Mouse (Mus musculus) retina, postnatal 1 day (tissue): ENCODE results near the gene Oxtr.

Experiments used
- DNase-seq: peaks from one replicate; pipeline ENCODE4 v3.0.0-alpha.2; 2012

The Oxtr gene

GRCm38 (mm10) chr6:112489910-112490559 lies at the start of gene Oxtr:
Gene Oxtr (minus strand): TSS chr6:112489943.
- DNase-seq = peak; percentile 23

- no peak for DNase-seq
These were observed 35.7 kb upstream of the Oxtr start for GRCm38 (mm10) chr6:112525434-112525833.

GRCm38 (mm10) chr6:112524459-112524858 lies 34.7 kb upstream of the Oxtr start:
- no peak for DNase-seq

GRCm38 (mm10) chr6:112517991-112518390 lies 28.2 kb upstream of the Oxtr start:
- DNase-seq = no peak

GRCm38 (mm10) chr6:112517572-112517971 lies 27.8 kb upstream of the Oxtr start:
- no peak for DNase-seq

GRCm38 (mm10) chr6:112516496-112516895 lies 26.8 kb upstream of the Oxtr start:
- peak; percentile 90 for DNase-seq

- DNase-seq = no peak
These were observed 24.8 kb upstream of the Oxtr start for GRCm38 (mm10) chr6:112514591-112514990.

GRCm38 (mm10) chr6:112510346-112510745 lies 20.6 kb upstream of the Oxtr start:
- peak; percentile 53 for DNase-seq

- DNase-seq = no peak
These were observed 19.9 kb upstream of the Oxtr start for GRCm38 (mm10) chr6:112509590-112510131.

GRCm38 (mm10) chr6:112507617-112508016 lies 17.9 kb upstream of the Oxtr start:
- DNase-seq = no peak

GRCm38 (mm10) chr6:112501156-112501555 lies 11.4 kb upstream of the Oxtr start:
- no peak for DNase-seq

GRCm38 (mm10) chr6:112499456-112499855 lies 9.7 kb upstream of the Oxtr start:
- DNase-seq = no peak

- DNase-seq = no peak
These were observed 9.0 kb upstream of the Oxtr start for GRCm38 (mm10) chr6:112498716-112499115.

- DNase-seq = no peak
These were observed 7.7 kb upstream of the Oxtr start for GRCm38 (mm10) chr6:112497456-112497855.

- DNase-seq = no peak
These were observed 6.7 kb upstream of the Oxtr start for GRCm38 (mm10) chr6:112496291-112497060.

GRCm38 (mm10) chr6:112495219-112495618 lies 5.5 kb upstream of the Oxtr start:
- DNase-seq = no peak

- DNase-seq = peak; percentile 48
These were observed 4.9 kb upstream of the Oxtr start for GRCm38 (mm10) chr6:112494620-112495081.

- no peak for DNase-seq
These were observed 3.6 kb upstream of the Oxtr start for GRCm38 (mm10) chr6:112493371-112493770.

GRCm38 (mm10) chr6:112492656-112493055 lies 2.9 kb upstream of the Oxtr start:
- DNase-seq = no peak

- DNase-seq = no peak
These were observed 1.8 kb upstream of the Oxtr start for GRCm38 (mm10) chr6:112491521-112491920.

- peak; percentile 84 for DNase-seq
These were observed 991 bp upstream of the Oxtr start for GRCm38 (mm10) chr6:112490625-112491242.

GRCm38 (mm10) chr6:112489181-112489909 lies 398 bp downstream of the Oxtr start:
- DNase-seq = peak; percentile 63

GRCm38 (mm10) chr6:112488821-112489180 lies 942 bp downstream of the Oxtr start:
- DNase-seq = no peak
